Mouse (Mus musculus) urinary bladder, postnatal 14 days (tissue): ENCODE data around the gene Atg7.

ENCODE experiments used
- DNase-seq: peaks from one replicate; pipeline ENCODE4 v3.0.0; 2021; ENCODE audit warnings: low spot score

The Atg7 gene

GRCm38 (mm10) chr6:114786461-114786860 is 143.6 kb downstream of the Atg7 start:
- DNase-seq, result no peak

GRCm38 (mm10) chr6:114787606-114788005 is 144.7 kb downstream of the Atg7 start:
- DNase-seq, result no peak

- no peak for DNase-seq
Observed at GRCm38 (mm10) chr6:114788663-114789062, 145.8 kb downstream of the Atg7 start.

GRCm38 (mm10) chr6:114790084-114790483 is 147.2 kb downstream of the Atg7 start:
- no peak for DNase-seq

- no peak for DNase-seq
Observed at GRCm38 (mm10) chr6:114790902-114791301, 148.0 kb downstream of the Atg7 start.

GRCm38 (mm10) chr6:114791846-114792245 is 148.9 kb downstream of the Atg7 start:
- DNase-seq, result no peak

- no peak for DNase-seq
Observed at GRCm38 (mm10) chr6:114794706-114795105, 151.8 kb downstream of the Atg7 start.

- DNase-seq, result no peak
Observed at GRCm38 (mm10) chr6:114795706-114796325, 152.9 kb downstream of the Atg7 start.

GRCm38 (mm10) chr6:114797901-114798300 is 155.0 kb downstream of the Atg7 start:
- no peak for DNase-seq

GRCm38 (mm10) chr6:114798715-114799114 is 155.8 kb downstream of the Atg7 start:
- no peak for DNase-seq

GRCm38 (mm10) chr6:114800291-114800965 is 157.5 kb downstream of the Atg7 start:
- DNase-seq, result no peak

- DNase-seq, result no peak
Observed at GRCm38 (mm10) chr6:114803915-114804535, 161.1 kb downstream of the Atg7 start.

GRCm38 (mm10) chr6:114804866-114805265 is 162.0 kb downstream of the Atg7 start:
- DNase-seq, result no peak

GRCm38 (mm10) chr6:114805927-114806326 is 163.0 kb downstream of the Atg7 start:
- no peak for DNase-seq

- DNase-seq, result no peak
Observed at GRCm38 (mm10) chr6:114807474-114807873, 164.6 kb downstream of the Atg7 start.

GRCm38 (mm10) chr6:114808654-114809430 is 165.9 kb downstream of the Atg7 start:
- no peak for DNase-seq

GRCm38 (mm10) chr6:114809431-114809811 is 166.5 kb downstream of the Atg7 start:
- DNase-seq, result no peak

GRCm38 (mm10) chr6:114812322-114812721 is 169.4 kb downstream of the Atg7 start:
- peak; percentile 33 for DNase-seq

- DNase-seq, result no peak
Observed at GRCm38 (mm10) chr6:114812779-114813178, 169.9 kb downstream of the Atg7 start.

GRCm38 (mm10) chr6:114814199-114814881 is 171.4 kb downstream of the Atg7 start:
- no peak for DNase-seq

- DNase-seq, result no peak
Observed at GRCm38 (mm10) chr6:114814882-114815650, 172.2 kb downstream of the Atg7 start.
